Mouse (Mus musculus) forebrain, embryonic 10.5 days (tissue): ENCODE results near the gene Itgal. TPM values are rescaled to one million over a fixed set of nuclear protein-coding genes. Genes with fewer than 3 reads are reported as not detected.
"Not testable (repeated sequence)": the region's sequence is repeated elsewhere in the genome, so short reads cannot be mapped to it uniquely, and the experiment has no call there.

Source experiments
- DNase-seq: peaks from one replicate; pipeline ENCODE4 v3.0.0-alpha.2; 2017; ENCODE audit warnings: low spot score; ENCODE audit errors: extremely low spot score
- H3K27ac ChIP-seq: fragments of 300-500 bp; sonication (generic); 2 replicates; pipeline ENCODE4 v1.5.1; 2016; ENCODE audit warnings: mild to moderate bottlenecking
- H3K27me3 ChIP-seq: fragments of 300-500 bp; sonication (generic); 2 replicates; pipeline ENCODE4 v1.6.1; 2016; ENCODE audit warnings: mild to moderate bottlenecking; ENCODE audit not compliant: poor library complexity, severe bottlenecking
- H3K36me3 ChIP-seq: fragments of 300-500 bp; sonication (generic); replicated peaks from 2 replicates; pipeline ENCODE4 v1.6.1; 2016; ENCODE audit warnings: mild to moderate bottlenecking, moderate library complexity
- H3K4me1 ChIP-seq: fragments of 300-500 bp; sonication (generic); 2 replicates; pipeline ENCODE4 v1.6.1; 2016
- H3K4me3 ChIP-seq: fragments of 300-500 bp; sonication (generic); 2 replicates; pipeline ENCODE4 v1.5.1; 2016; ENCODE audit warnings: mild to moderate bottlenecking, moderate library complexity
- H3K9me3 ChIP-seq: fragments of 300-500 bp; sonication (generic); 2 replicates; pipeline ENCODE4 v1.6.1; 2016; ENCODE audit warnings: mild to moderate bottlenecking, moderate library complexity
- WGBS: fragments of 180-500 bp; shearing (Covaris S2); methylation state at CpG from one replicate; pipeline ENCODE4 v1.1.7; 2016; 5-methylcytosine and 5-hydroxymethylcytosine counted together
- polyA plus RNA-seq: library from polyadenylated mRNA; unstranded; fragments of >200 nt; fragmentation: Nextera tagmentation; extraction: Ambion mirVana; gene quantifications from 2 replicates; pipeline ENCODE4 v1.2.1, GENCODE M21; 2016

The Itgal gene
- polyA plus RNA-seq, 1 experiment from 2014 or later, result 0.36 TPM

- not testable (repeated sequence) for H3K9me3 ChIP-seq, H3K27me3 ChIP-seq, H3K4me1 ChIP-seq
- Histone ChIP-seq H3K36me3 (peaks cover 31% of the 10 kb centered on the region), H3K27ac (peak within 1 kb of the TSS; percentile 86), H3K4me3 (peak within 1 kb of the TSS; percentile 75)
- WGBS, result 4% methylated on average over 49 of the region's 49 CpGs
- peak; percentile 86 for DNase-seq
These were observed 79.5 kb downstream of the Itgal start, which contains the start of gene Zfp747 for GRCm38 (mm10) chr7:127375271-127376245. TSS of gene Zfp747 (minus strand) at chr7:127376050.

DNA sequence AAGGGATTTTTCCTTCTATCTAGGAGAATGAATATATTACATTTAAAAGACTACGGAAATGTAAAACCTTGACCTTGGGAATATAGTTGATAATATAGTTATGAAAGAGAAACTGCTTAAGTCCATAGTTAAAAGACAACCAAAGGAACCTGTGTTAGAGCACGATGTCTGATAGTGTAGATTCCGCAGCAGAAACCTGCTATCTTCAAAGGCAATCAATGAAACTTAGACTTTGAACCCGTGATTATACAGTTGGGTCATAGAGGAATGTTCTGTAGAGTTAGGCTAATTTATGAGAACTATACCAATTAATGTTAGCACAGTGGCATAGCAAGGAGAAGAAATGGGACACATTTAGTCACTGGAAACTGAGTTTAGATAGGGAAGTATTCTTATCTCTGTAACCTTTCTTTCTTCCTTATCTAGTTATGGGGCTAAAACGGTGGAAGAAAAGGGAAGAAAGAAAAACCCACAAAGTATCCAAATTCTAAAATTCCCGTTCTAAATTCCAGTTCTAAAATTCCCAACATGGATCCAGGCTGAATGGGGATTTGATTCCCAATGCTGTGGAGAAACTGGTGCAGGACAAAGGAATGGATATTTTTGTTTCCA is 82.4 kb downstream of the Itgal start:
- Histone ChIP-seq H3K4me1 (peaks cover 10% of the 10 kb centered on the region), H3K4me3 (no peak overlapping the region), H3K36me3 (peaks cover 27% of the 10 kb centered on the region), H3K27ac (no peak overlapping the region), H3K9me3 (peaks cover 15% of the 10 kb centered on the region), H3K27me3 (no peaks in the 10 kb centered on the region)
- DNase-seq, result no peak
- 84% methylated on average over 6 of the region's 6 CpGs for WGBS

Other genes with a start within 250 kb of the Itgal start
- gene Zg16, start 208.9 kb upstream of the Itgal start, polyA plus RNA-seq, result not detected in 2 replicates
- gene AI467606, start 204.9 kb upstream of the Itgal start, polyA plus RNA-seq, result 0.74 TPM in 2 replicates
- 11.3 and 12.3 TPM in 2 replicates for gene Qprt, start 174.0 kb upstream of the Itgal start, polyA plus RNA-seq
- 0.07 and 0.10 TPM in 2 replicates for gene Spn, start 158.4 kb upstream of the Itgal start, polyA plus RNA-seq
- gene Cd2bp2, start 100.2 kb upstream of the Itgal start, polyA plus RNA-seq, result 111 and 114 TPM in 2 replicates
- 27.3 and 29.2 TPM in 2 replicates for gene Tbc1d10b, start 87.8 kb upstream of the Itgal start, polyA plus RNA-seq
- 10.7 and 10.8 TPM in 2 replicates for gene Mylpf, start 87.4 kb upstream of the Itgal start, polyA plus RNA-seq
- gene Zfp553, start 63.2 kb upstream of the Itgal start, polyA plus RNA-seq, result 74.7 and 78.3 TPM in 2 replicates
- gene Sept1, start 63.1 kb upstream of the Itgal start, polyA plus RNA-seq, result 30.3 and 32.3 TPM in 2 replicates
- 55.8 and 57.7 TPM in 2 replicates for gene Zfp771, start 52.0 kb upstream of the Itgal start, polyA plus RNA-seq
- gene Dctpp1, start 35.6 kb upstream of the Itgal start, polyA plus RNA-seq, result 379 and 383 TPM in 2 replicates
- 84.0 and 88.2 TPM in 2 replicates for gene Sephs2, start 22.2 kb upstream of the Itgal start, polyA plus RNA-seq
- gene Zfp768, start 49.3 kb downstream of the Itgal start, polyA plus RNA-seq, result 17.6 and 18.9 TPM in 2 replicates
- 7.6 TPM in 2 replicates for gene Zfp747, start 79.8 kb downstream of the Itgal start, polyA plus RNA-seq
- gene 9130019O22Rik, start 90.9 kb downstream of the Itgal start, polyA plus RNA-seq, result 4.8 and 5.3 TPM in 2 replicates
- gene E430018J23Rik, start 97.4 kb downstream of the Itgal start, polyA plus RNA-seq, result 4.2 and 4.8 TPM in 2 replicates
- gene Zfp764, start 110.6 kb downstream of the Itgal start, polyA plus RNA-seq, result 5.8 and 6.1 TPM in 2 replicates
- gene Zfp688, start 125.8 kb downstream of the Itgal start, polyA plus RNA-seq, result 33.9 and 35.0 TPM in 2 replicates
- 14.4 and 15.4 TPM in 2 replicates for gene Zfp689, start 152.9 kb downstream of the Itgal start, polyA plus RNA-seq
- 47.3 and 50.9 TPM in 2 replicates for gene Prr14, start 163.4 kb downstream of the Itgal start, polyA plus RNA-seq
- 7.3 and 7.7 TPM in 2 replicates for gene Fbrs, start 182.9 kb downstream of the Itgal start, polyA plus RNA-seq
- gene Srcap, start 215.7 kb downstream of the Itgal start, polyA plus RNA-seq, result 52.8 and 63.6 TPM in 2 replicates
- 15.9 and 18.4 TPM in 2 replicates for gene Gm42715, start 223.3 kb downstream of the Itgal start, polyA plus RNA-seq